Mouse (Mus musculus) megakaryocyte, adult 5-6 weeks (primary cell): ENCODE results near the gene Tmem178. TPM values are rescaled to one million over a fixed set of nuclear protein-coding genes. Genes with fewer than 3 reads are reported as not detected.

Experiments
- ATAC-seq: 2 replicates; pipeline ENCODE4 v1.8.0; 2016; ENCODE audit warnings: mild to moderate bottlenecking, inconsistent platforms; ENCODE audit not compliant: poor library complexity, severe bottlenecking
- total RNA-seq, 2 experiments: library from RNA; stranded (forward) in 1 of 2; stranded (reverse) in 1 of 2; fragments of 153-499, 151-499 nt in 1 of 2; fragments of 221-1000, 200-1000 nt in 1 of 2; gene quantifications; 2 replicates each; pipeline versions ENCODE4 v1.2.3 to v1.2.4; 2015 to 2017

Tmem178 gene
- total RNA-seq (2015) (2.4 and 2.7 TPM in 2 replicates), total RNA-seq (2017) (0.62 and 1.4 TPM in 2 replicates)

DNA sequence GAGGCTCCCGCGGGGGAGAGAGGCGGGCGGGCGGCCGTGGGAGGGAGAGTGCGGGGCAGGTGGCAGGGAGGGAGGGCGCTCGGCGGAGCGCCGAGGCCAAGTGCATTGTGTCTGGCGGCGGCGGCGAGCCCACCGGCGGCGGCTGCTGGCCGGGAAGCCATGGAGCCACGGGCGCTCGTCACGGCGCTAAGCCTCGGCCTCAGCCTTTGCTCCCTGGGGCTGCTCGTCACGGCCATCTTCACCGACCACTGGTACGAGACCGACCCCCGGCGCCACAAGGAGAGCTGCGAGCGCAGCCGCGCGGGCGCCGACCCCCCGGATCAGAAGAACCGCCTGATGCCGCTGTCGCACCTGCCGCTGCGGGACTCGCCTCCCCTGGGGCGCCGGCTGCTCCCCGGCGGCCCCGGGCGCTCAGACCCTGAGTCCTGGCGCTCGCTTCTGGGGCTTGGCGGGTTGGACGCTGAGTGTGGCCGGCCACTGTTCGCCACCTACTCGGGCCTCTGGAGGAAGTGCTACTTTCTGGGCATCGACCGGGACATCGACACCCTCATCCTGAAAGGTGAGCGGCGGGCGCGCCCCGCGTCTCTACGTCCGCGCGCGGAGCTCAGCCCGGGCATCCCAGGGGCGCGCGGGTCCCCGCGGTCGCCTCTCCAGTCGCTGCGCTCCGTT lies at the start of gene Tmem178:
Gene Tmem178 (plus strand): TSS at position 103 of the 669 bp plus-strand sequence.
- peak; percentile 38; the same call in 1 of the 2 replicates for ATAC-seq

DNA sequence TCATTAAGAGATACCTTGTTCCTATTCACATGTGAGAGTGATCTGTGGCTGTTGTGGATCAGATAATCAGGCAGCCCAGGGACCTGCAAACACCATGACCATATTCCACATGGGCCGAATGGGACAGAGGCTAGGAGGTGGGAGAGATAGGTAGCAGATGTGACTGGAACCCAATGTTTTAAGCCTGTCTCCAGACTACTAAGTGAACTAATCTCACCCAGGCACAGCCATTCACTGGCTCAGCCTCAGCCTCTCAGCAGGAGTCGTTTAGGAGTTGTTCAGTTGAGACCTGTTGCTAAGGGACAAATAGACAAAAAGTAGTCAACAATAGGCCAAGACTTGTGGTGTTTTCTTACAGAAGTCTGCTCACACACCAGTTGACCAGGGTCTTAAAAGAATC lies 48.0 kb upstream of the Tmem178 start:
- no peak for ATAC-seq

DNA sequence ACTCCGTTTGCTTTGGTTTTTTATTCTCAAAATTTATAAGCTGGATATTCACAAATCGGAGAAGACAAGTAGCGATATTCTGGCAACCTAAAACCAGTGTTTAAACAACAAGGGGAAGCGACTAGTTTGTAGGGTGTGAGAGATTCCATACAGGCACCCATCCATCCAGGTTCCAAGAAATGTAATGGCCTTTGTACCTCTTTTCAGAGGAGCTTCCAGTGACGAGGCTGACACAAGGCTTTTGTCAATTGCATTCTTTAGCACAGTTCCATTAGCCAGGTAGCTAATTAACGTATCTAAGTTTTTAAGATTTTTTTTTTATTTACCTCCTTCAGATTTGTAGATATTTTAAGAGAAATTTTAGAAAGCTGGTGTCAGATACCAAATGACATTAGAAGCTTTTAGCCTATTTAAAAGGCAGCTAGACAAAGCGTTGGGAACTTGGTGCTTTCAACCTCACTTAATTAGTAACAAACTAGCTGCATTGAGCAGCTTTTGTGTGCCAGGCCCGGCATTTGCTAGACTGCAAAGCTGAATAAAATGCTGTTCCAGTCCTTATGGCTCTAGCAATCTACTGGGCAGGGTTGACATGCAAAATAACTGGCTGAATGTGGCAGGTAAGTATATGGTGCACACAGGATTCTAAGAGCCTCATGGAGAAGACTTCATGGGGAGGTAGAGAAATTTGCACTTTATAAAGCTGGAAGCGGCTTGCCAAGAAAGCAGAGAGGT lies 46.6 kb upstream of the Tmem178 start:
- no peak for ATAC-seq

DNA sequence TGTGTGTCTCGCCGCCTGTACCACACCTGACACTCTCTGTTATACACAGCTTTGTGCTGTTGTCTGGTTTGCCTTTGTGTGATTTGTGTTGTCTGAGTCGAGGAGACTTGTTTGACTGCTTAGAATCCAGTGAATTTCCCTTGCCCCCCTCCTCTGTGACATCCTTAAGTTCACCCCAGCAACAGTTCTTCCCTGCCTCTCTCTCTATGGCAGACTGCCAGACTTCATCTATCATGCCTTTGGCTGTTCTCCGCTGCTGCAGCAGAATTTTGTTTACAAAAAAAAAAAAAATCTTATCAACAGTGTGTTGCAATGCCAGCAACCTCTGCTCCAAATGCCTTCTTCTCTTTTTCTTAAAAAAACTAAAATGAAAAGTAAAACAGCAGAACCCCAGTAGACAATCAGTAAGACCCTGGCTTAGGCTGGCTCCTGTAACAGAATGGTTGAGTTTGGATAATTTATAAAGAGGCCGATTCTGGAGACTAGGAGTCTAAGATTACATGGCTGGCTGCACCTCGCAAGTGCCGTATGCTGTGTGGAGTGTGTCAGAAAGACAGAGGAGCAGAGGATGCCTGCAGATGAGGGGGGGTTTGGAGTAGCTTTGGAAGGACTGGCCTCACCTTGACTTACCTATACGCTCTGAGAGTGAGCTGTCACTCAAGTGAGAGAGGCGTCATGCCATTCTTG lies 44.8 kb upstream of the Tmem178 start:
- ATAC-seq = peak; percentile 49; the same call in 1 of the 2 replicates

DNA sequence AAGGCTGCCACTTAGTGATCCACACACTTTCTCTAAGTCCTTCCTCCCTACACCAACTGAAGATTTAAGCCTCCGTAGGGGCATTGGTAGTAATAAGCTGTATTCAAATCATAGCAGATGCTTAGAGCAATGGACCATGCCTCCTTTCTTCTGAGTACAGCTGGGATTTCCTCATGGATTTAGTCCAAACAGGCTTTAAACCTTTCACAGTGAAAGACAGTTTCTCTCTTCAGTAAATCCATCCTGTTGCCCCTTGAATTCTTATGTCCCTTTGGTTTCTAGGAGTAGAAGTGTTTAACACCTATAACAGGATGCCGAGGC lies 44.3 kb upstream of the Tmem178 start:
- no peak for ATAC-seq

DNA sequence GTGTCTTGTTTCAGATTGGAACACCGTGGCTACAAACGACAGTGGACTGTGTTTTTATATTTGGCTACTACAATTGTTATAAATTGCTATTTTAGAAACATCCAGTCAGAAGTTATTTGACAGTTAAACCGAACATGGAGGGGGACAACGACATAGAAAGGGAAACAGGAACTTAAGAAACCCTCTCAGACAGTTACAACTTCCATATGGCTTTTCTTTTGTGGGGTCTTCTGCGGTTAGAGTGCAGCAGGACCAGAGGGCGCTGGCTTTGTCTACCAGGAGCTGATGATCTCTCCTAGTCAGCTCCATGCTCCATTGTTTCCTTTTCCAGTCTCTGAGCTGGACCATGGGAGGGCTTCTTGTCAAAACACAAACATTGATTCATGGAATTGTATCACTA lies 42.5 kb upstream of the Tmem178 start:
- peak; percentile 37; the same call in 1 of the 2 replicates for ATAC-seq

DNA sequence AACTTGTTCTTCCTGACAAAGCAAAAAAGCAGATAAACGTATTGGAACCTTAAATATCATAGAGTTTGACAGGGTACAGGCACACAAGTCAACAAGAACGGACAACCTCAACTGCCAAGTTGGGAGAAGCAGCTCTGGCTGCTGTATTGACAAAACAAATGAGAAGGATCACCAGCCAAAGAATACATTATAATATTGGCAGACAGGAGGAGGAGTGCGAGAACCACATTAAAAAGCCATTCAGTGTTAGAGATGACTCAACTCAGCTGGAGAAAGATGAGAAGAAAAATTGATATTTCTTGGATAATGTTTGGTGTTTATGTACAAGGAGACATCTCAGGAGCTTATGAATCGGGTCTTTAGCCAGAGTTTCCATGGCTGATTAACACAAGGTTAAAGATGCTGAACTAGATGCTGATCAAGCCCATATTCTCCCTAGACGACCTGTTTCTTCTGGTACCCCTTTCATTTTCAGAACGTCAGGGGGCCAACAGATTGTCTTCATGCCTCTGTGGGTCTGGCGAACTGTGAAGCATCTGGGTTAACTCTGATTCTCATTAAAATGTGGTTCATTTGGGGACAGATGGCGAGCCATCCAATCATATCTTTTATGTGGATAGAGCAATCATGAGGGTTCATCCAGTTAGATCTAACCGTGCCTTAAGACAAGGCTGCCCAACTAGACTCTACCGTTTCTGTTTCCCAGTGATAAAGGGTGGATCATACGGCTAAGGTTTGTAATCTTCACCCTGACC lies 41.1 kb upstream of the Tmem178 start:
- ATAC-seq = no peak

DNA sequence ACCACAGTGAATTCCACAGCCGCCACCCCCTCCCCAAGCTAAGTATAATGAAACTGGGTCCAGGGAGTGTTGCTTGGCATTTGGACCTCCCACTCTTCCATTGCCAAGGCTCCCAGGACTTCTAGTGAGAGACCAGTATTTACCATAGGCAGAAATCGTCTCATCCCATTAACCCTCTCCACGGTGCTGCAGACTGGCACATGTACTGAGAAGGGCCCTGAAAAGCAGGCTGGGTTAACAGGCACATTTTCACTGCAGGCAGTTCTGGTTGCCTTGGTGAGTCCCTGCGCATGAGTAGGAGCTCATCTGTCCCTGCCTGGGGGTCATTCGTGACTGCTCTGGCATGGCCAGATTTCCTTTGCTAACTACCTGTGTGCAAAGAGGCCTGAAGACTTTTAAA lies 40.4 kb upstream of the Tmem178 start:
- no peak for ATAC-seq

DNA sequence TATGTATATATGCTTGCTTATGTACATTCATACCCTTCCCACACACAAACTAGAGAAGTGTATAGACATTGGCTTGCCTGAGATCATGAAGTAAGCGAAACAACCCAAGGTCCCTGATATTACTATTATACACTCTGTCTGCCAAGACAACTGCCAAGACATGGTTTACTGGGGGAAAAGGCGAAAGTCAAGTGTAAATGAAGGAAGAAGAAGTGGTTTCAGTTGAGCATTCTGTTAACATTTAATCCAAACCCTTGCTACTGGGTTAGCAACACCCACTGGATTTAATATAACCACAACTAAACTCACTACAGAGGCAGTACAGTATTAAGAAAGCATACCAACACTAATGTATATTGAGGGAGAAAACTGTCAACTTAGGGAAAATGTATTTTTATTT lies 28.8 kb upstream of the Tmem178 start:
- ATAC-seq = no peak

DNA sequence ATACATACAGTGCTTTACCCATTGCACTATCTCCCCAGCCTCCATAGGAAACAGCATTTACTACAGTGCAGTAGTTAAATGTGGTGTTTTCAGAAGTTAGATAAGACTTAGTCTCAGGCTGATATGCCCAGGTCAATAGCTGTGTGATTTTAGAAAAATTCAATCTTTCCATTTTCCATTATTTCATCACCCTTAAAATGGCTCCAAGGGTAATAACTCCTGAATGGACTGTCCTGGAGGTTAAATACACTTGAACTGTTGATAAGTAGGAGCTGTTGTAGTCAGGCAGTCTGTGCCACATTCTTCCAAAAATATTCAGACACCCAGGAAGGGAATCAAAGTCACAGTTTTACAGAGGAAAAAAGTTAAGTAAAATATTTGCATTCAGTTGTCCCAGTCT lies 25.2 kb upstream of the Tmem178 start:
- ATAC-seq = no peak

DNA sequence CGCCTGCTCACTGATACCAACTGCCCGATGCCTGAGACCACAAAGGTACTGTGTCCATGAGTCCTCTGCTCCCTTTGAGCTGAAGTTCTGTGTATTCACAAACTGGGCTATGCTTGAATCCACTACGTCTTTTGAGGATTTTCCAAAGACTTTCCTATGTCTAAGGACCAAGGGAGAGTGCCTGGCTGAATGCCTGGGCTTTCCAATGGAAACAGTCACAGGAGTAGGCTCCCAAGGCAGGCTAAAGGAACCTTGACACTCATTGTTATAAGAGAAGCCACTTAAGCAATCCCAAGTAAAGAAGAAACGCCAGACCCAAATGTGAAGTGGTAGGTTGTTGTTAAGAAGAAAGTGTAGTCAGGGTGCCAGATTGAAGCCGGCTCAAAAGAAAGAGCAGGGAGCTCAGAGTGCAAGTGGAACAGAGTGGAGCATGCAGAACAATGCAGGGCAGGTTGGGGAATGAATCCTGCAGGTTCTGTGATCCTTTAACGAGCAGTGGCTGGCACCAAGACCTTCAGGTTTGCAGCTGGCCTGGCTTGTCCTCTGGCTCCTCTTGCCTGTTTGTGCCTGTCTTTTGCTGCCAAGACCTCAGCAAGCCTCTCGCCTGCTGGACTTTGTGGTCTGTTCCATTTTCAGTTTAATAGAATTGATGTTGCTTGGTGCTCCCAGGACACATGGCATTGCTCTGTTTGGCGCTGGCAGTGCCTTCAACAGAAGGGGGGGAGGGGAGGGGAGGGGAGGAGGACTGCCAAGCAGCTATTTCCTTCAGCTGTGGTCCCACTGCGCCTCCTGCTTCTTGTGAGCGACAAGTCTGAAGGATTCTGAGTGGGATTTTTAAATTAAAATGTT lies 22.9 kb upstream of the Tmem178 start:
- no peak for ATAC-seq

DNA sequence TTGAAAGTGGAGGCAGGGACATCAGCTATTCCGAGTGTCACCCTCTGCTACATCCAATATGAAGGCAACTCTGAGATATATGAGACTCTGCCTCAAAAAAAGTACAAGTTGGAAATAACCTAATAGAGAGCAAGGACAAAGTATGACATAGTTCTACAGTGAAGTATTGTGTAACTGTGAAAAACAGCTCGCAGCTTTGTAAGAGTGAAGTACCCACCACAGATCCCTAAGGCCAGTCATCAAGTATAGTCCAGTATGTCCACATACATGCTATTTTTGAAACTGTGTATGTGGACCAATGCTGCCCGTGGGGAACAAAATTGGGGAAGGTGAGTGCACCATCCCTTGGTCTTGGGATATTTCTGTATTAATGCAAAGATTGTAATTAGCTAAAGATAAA lies 18.9 kb upstream of the Tmem178 start:
- ATAC-seq = no peak

DNA sequence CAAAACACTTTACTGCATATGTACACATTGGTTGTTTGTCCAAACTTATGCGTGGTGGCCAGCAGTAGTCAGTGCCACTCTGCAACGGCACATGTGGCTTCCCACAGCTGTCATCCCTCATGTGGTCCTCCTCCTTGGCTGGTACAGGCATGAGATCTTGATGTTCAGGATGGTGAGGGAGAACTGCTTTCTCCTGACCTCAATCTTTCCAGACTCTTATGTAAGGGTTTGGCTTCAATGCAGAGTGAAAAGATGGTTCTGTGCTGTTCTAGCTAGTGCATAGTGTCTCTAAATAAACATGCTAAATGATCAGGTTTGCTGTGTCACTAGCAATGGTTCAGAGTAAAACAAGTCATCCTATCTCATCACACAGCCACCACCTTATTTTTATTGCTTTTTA lies 17.3 kb upstream of the Tmem178 start:
- no peak for ATAC-seq

DNA sequence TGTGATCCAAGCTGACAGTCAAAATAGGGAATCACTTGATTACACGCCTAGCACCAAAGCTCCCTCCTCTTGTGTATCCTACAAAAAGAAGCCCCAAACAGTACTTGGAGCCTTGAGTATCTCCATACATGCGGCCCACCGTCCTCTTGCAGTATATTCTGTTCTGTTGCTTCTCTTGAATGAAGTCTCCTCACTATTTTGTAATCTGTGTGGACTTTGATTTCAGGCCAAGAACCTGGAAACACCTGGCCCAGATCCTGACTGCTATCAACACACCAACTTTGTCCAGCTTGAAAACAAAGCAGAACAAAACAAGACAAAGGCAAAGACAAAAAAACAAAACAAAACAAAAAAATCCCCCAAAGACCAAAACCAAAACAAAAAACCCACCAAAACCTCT lies 11.7 kb upstream of the Tmem178 start:
- ATAC-seq = no peak

DNA sequence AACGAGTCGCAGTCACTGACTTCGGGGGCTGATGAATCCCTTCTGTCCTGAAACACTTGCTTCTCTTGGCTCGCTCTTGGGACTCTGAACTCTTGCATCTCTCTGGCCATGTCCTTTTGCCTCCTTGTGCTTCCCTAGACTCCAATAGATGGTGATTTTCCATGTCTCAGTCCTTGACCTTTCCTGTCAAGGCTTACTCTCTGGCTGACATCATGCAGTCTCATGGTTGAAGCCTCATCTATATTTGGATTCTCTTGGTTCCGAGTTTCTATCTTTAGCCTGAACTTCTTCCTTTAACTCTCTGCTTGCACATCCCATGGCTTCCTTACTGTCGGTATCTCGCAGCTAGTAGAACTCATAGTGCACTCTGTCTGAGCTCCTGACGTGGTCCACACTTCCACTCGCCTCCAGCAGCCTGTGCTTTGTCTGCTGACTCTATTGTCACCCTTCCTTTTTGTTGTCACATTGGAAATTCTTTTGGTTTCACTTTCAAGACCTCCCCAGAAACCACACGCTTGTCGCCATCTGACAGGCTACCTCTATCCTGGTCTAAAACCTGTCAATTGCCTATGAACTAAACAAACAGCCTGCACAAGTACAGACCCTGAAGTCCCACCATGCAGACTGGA lies 10.9 kb upstream of the Tmem178 start:
- peak; percentile 83 for ATAC-seq

DNA sequence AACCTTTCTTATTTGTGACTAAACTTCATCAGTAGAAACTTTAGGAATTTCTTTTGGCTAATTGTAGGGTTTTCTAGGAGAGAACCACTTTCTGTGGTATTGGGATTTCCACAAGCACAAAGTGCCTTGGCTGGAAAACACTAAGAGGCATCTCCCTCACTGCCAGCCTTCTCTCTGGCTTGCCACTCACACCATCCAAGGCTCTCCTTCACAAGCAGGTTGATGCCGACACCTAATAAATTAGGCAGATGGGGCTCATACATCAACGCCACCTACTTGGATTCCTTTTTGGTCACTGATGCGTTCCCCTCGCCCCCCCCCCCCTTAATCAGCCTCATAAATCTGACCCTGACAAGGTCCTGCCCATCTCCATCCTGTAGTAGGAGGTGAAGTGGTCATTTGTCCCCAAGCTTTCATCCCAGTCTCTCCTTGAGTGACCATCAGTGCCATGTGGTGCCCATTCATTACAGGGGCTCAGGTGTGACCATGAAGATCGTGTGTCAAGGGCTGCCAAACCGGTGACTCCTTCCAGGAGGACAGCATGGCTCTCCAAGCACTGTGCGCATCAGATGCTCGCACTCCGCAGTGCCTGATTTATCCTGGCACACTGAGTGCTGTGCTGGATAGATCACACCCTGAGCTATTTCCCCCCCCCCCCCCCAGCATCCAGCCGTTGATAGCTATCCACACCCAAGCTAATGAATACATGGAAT lies 8.5 kb upstream of the Tmem178 start:
- ATAC-seq = no peak

DNA sequence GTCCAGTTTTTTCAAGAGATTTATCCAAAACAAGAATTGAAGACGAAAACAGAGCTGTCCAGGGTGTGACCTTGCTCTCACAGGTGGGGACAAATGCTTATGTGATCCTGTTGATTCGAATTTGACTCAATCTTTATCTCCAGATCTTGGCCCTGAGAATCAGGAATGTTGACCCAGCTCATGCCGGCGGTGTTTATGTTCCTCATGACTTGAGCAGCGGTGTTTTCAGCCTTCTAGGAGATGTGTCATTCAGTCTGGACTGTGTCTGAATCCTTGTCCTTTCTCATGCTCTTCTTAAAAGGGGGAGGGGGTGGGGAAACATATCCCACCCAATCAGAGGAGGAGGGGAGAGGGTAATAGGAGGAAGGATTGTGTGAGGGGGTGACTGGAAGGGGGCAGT lies 7.9 kb upstream of the Tmem178 start:
- no peak for ATAC-seq

DNA sequence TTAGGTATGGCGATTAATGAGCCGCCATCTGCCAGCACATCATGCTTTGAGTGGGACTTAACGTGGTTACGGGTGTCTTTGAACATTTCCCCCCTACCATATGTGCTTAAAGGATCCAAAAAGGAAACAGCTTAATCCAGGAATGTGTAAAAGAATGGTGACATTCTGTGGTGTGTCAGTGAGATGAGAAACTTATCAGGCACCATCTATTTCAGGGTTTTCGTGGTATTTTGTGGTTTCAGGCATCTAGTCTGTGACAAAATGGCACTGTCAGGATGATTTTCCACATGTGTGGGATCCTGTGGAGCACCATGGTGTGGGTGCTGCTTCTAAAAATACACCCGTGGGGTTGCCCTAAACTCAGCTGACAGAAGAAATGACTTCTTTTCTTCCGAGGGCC lies 4.6 kb upstream of the Tmem178 start:
- no peak for ATAC-seq

DNA sequence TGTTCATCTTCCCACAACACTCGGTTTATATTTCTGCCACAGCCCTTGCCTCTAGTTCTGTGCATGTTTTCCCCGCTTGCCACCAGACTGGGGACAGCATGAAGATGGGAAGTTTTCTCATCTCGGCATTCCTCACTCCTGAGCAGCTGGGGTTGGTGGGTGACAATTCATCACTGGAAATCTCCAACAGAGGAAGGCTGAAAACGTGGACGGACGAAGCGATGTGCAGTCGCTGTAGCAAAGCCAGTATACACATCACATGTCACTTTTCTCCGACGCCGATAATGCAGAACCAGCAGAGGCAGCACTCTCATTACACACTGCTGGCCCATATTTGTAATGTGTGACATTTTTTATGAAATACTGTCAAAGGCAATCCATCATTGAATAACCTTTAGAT lies 2.6 kb upstream of the Tmem178 start:
- no peak for ATAC-seq
